Mouse (Mus musculus): Measurements from ENCODE around the gene Mpped1.

The Mpped1 gene

DNA sequence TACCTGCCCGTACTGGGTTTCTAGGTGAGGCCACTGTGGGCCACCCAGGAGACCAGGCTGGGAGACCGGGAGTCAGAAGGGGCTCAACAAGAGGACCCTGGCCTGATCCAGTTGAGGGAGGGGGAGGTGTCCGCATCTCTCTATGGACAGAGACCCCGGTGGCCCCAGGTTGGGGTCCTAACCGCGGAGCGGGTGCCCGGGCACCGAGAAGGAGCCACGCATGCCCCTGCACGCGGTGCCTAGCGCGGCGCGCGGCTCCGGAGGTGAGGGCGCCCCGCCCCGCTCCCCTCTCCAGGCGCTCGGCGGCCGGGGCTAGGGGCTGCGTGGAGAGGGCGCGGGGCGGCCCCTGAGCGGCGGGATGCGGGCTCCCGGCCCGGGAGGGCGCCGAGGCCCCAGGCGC lies at the start of gene Mpped1:
Mpped1 (plus strand) TSS at position 81 of the 400 bp plus-strand sequence.
- DNase-seq (ENCODE audit: low read depth, low spot score) = no peak

DNA sequence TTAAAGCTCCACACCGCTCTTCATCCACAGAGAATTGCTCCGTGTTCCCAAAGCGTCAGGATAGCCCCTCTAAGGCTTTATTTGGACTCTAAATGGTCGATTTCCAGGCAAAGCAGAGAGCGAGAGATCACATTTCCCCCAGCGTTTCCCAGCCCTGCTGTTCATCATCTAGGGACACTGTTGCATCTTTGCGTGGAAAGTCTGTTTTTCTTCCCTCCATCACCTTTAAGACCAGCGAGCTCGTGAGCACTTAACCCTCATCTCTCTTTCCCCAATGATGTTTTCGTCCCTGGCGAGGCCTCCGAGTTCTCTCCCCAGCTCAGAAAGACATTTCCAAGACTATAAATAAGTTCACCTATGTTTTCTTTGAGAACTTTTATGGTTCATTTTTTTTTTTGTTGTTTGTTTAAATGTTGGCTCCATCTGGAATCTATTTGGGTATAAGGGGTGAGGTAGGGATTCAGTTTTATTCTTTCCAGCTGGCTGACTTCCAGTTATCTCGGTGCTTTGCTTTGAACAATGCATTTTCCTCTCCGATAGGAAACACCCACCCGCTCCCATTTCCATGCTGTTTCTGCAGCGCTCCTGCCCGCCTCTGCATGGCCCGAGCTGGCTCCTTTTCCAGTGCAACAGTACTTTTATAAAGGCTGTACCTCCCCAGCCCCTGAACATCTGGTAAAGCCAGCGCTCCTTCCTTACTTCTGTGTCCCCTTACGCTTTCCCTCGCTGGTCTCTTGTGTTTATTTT lies 38.4 kb upstream of the Mpped1 start:
- DNase-seq (ENCODE audit: low read depth, low spot score) = peak; percentile 82

DNA sequence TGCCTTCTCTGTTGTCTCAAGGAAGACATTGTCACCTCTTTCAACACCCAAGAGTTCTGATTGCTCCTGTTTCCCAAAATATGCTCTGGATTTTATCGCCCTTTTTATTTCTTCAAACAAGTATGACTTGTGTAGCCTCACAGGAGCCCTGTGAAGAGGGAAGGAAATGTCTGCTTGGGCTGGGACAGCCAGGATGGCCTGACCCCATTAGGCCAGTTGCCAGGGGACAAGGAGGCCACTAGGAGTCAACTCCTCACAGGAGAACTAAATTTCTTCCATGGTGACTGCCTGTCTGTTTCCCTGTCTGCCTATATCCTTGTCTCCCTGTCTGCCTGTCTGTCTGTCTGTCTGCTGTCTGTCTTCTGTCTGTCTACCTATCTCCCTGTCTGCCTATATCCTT lies 37.2 kb upstream of the Mpped1 start:
- no peak for DNase-seq (ENCODE audit: low read depth, low spot score)

DNA sequence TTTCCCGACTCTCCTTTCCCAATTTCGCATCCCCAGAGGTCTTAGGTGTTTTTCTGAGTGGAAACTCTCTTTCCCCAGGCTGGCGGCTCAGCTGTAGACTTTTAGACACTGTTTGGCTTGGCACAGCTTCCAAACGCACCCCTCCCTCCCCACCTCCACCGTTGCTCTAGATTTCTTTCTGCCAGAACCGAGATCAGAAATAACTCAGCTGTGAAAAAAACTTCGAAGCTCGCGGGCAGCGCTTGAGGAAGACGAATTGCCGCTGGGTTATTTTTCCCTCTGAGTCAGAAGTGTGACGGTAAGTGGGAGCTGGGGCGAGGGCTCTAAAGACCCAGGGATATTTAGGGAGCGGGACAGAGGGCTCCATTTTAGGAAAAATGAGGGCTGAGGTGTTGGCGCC lies 33.0 kb upstream of the Mpped1 start:
- DNase-seq (ENCODE audit: low read depth, low spot score) = no peak

DNA sequence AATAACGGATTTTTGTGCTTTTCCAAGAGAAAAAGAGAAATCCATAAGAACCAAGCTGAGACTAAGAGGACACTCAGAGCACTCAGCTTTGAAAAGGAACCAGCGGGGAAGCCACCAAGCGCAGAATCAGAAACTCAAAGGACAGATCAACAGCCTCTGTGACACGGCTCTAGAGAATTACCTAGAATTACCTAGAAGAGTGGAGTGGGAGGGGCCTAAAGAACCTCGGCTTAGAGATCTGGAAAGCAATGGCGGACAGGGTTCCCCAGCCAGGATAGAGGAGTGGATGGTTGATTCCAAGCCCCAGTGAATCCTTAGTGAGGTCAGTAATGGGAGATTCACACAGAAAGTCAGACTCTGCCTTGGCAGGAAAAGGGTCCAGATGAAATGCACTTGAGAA lies 30.3 kb upstream of the Mpped1 start:
- DNase-seq (ENCODE audit: low read depth, low spot score) = no peak

DNA sequence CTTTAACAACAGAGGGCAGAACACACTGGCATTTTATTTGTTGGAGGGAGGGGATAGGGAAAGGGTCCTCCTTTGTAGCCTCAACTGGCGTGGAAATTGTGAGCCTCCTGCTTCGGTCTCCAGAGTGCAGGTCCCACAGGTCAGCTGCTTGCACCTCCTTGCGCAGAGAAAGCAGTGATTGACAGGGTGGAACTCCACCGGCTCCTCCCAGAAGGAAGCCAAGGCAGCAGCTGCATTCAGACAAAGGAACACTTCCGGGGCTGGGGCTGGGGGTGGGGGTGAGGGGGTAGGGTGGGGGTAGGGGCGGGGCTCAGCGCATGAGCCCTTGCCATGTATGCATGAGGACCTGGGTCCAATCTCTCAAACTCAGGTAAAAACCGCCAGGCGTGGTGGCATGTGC lies 29.8 kb upstream of the Mpped1 start:
- DNase-seq (ENCODE audit: low read depth, low spot score) = no peak

DNA sequence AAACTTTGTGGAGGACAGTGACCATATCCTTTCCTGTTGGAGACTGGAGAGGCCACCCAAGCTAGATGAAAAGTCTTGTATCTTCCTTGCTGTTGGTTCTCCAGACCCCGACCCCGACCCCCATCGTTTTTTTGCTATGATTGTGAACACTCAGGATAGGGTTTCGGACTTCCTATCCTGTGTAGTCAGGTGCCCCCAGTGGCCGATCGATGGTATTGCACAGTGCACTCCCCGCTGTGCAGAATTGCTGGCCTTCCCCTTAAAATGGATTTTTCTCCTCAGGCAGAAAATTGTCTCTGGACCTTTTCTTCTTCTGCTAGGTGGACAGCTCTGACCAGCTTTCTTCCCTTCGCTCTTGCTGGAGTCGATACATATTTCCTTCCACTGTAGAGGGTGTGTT lies 22.5 kb upstream of the Mpped1 start:
- DNase-seq (ENCODE audit: low read depth, low spot score) = peak; percentile 58

DNA sequence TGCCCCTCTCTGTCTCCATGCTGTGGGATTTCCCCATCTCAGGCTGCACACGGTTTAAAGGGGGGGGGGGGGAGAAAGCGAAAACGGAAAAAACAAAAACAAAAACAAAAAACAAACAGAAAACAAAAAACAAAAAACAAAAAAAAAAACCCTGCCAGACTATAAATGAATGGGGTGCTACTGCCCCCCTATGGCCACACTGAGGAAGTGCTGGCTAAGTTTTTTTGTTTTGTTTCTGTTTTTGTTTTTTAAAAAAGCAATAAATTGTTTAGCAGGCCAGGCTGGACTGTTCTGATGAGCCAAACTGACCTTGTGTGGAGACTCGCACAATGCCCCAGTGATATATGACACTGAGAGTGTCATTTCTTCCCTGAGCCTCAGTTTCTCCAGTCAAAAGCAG lies 20.3 kb upstream of the Mpped1 start:
- DNase-seq (ENCODE audit: low read depth, low spot score) = no peak

DNA sequence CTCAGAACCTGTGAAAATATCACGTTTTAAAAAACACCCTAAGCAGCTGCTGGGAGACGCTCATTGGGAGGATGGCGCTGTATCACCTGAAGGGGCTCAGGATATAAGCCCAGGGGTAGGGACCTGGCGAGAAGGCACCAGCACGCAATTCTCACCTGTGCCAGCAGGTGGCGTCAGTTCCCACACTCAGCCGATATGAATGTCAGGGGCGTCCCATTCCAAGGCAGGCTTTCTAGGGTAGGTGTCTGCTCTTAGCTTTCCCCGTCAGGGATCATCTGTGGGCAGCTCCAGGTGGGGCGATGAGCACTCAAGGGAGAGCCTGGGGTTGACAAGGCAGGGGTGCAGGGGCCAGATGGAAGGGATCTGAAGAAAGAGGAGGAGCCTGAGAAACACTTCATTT lies 18.6 kb upstream of the Mpped1 start:
- DNase-seq (ENCODE audit: low read depth, low spot score) = peak; percentile 59

DNA sequence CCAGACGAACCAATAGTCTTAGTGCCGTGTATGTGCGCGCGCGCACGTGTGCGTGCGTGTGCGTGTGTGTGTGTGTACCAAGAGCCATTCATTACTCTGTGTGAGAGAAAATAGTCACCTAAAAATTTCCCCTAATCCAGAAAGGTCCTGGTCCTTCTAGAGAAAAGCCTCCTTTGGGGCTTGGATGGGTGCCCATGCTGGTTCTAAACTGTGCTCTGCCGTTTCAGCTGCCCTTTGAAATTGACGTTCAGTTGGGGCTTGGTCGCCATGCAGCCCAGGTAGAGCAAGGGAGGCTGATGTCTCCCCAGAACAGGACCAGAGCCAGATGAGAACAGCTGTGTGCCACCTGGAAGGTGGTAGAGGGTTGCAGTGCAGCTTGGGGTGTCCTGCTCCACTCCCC lies 17.8 kb upstream of the Mpped1 start:
- no peak for DNase-seq (ENCODE audit: low read depth, low spot score)

DNA sequence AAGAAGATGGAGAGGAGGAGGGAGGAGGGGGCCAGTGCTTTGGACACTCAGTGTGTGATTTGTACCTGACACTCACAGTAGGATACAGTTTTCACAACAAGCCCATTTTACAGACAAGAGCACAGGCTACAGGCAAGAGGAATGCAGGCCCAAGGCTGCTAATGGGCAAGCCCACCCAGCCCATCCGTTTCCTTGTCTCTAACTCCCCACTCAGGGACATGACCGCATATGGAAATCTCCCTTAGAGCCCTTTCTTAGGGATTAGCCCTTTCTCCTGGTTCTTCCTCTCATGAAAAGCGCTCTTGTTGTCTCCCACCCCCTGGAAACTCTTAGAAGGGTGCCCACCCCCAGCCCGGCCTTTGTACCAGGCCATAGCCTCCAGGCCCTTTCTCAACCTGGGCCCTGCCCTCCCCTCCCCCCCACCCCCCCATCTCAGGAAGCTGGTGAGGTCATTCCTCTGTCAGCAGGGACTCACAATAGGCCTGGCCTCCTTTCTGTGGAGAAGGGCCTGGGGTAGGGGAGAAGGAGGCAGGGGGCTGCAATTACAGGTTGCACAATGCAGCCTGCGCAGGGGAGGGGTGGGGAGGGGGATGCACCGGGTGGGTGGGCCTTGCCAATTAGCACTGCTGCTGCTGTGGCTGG lies 13.8 kb upstream of the Mpped1 start:
- DNase-seq (ENCODE audit: low read depth, low spot score) = peak; percentile 33

DNA sequence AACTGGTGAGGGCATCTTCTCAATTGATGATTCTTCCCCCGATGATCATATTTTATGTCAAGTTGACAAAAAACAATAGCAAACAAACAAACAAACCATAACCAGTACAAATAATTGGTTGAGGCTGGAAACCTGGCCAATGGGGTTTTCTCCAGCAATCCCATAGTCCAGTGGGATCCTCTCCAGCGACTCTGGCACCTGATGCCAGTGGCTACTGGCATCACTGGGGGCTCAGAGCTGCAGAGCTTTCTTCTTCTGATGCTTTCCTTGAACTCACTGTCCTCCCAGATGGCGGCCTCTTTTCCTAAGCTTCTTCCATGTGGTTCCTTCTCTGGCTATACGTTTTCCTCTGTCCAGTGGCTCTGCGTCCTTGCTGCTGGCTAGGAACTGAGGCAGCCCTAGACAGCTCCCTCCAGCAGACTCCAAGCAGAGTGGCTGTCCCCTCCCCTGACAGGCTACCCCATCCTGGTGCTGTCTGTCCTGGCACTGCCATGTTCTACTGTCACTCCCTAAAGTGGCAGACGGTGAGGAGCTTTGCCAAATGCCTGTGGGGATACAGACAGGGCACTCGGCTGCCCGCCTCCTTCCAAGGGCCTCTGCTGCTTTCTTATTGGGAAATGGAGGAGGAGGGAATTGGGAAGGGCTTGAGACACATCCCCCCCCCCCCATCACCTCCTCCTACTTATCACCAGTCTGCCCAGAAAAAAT lies 7.8 kb upstream of the Mpped1 start:
- DNase-seq (ENCODE audit: low read depth, low spot score) = no peak

DNA sequence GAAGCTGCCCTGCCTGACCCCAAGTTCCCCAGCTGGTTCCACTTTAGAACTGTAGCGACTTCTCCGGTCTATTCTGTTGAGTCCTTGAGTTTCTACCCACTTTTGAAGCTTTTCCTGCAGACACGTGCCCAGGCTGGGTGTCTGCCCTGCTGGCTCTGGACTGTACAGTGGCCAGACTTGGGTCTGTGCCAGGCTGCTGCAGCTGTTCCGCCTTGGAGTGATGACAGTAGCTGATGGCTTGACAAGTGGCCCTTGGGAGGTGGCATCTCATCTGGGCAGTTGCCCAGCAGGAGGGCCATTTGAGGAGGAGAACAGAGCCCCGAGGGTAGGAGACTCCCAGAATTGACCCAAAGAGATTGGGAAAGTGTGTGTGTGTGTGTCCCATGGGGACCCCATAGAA lies 6.8 kb upstream of the Mpped1 start:
- DNase-seq (ENCODE audit: low read depth, low spot score) = no peak

DNA sequence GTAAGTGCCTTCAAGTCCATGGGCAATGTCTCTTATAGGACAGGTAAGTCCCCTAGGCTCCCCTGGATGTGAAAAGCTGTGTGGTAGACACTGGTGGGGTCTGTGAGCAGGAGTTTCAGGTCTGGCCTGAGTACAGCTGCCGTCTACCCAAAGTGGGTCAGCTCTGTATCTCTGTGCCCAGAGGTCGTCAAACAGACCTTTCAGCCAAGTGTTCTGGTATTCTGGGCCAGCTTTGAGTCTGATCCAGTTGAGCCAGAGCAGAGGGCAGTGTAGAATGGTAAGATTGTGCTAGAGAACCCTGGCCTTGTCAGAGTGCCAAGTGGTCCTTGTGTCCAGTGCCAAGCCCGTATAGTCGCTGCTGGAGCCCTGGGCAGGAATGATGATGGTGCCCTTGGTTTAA lies 6.3 kb upstream of the Mpped1 start:
- no peak for DNase-seq (ENCODE audit: low read depth, low spot score)

DNA sequence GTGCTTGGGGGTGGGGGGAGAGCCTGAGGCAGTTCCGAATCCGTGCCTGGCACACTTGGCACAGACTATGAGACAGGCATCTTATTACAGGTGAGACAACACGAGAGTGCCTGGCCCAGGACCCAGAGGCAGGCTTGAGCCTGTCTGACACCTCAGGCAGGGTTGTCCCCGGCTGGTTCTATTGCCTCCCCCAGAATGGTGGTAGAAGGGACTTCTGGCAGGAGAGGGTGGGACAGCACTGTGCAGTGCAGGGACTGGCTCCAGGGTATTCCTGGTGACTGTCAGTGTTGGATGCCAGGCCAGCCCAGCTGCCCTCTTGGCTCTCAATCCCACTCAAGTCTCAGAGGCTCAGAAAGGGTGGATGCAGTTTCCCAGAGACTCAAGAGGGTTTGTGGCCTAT lies 4.3 kb upstream of the Mpped1 start:
- DNase-seq (ENCODE audit: low read depth, low spot score) = no peak

DNA sequence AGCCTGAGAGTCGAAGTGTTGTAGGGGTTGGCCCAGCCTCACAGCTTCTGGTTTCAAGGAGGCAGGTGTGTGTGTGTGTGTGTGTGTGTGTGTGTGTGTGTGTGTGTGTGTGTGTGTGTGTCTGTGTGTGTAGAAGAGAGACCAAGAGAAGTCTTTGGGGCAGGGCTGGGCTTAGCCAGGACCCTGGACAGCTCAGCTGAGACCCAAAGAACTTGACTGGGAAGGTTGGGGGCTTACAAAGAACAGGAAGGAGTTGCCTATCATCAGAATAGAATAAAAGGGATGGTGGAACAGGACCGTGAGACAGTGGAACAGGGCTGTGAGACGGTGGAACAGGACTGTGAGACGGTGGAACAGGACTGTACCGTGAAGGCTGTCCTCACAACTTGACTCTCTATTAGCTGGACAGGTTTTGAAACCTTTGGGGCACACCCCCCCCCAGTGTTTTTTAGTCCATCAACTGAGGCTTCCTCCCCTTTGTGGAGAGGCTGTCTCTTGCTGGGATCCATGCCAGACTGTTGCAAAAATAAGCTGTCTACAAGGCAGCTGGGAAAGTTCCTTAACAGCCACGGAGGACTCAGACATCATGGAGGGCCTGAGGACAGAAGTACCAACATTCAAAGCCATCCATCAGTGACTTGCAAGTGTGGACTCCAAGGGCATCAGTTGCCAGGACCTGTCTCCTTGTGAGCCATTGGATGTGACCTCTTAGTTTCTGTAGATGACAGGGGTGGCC lies 2.8 kb upstream of the Mpped1 start:
- DNase-seq (ENCODE audit: low read depth, low spot score) = no peak

DNA sequence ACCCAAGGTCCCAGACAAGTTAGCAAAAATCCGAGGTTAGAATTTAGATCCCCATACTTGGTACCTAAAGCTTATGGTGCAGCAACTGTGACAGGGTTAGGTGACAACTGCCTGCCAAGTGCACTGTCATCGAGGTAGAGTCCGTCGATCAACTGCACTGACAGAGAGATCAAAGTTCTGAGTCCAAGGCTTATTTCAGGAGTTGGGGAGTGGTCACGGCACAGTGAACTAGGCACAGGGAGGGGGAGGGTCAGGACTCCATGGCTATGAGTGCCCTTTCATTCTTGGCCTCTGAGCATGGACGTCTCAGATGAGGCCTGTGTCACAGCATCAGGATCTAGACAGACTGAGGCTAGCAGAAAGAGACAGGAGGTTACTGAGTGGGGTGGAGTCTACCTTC lies 1.8 kb upstream of the Mpped1 start:
- no peak for DNase-seq (ENCODE audit: low read depth, low spot score)

DNA sequence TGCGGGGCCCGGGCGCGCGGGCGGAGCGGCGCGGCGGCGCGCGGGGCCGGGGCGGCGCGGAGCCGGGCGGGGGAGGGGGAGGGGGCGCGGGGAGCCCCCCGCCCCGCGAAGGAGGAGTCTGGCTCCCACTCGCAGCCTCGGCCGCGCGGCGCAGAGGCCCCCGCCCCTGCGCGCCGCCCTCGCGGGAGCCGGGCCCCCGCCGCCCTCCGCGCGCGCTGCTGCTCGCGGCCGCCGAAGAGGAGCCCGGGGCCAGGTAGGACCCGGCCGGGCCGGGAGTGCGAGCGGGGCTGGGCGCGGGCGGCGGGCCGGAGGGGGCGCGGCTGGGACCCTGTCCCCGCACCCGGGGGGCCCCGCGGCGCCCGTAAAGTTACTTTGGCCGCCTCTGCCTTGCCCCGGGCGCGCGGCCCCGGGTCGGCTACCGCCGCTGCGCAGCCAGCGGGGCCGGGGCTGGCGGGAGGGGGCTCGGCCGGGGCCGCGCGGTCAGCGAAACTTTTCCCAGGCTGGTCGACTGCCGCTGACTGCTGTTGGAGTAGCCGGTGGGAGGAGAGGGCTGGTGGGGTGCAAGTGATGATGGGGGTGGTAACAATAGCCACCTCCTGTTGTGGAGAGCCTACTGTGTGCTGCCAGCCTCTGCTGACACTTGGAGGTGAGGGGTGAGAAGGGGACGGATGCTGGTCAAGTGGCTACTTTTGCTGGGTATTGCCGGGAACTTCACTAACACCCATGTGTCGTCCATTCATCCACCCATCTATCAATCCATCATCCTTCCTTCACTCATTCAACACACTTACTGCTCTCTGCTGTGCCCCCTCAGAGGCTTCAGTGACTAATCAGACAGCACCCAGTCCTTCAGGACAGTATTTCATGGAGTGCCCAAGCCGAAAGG lies 831 bp downstream of the Mpped1 start:
- no peak for DNase-seq (ENCODE audit: low read depth, low spot score)

DNA sequence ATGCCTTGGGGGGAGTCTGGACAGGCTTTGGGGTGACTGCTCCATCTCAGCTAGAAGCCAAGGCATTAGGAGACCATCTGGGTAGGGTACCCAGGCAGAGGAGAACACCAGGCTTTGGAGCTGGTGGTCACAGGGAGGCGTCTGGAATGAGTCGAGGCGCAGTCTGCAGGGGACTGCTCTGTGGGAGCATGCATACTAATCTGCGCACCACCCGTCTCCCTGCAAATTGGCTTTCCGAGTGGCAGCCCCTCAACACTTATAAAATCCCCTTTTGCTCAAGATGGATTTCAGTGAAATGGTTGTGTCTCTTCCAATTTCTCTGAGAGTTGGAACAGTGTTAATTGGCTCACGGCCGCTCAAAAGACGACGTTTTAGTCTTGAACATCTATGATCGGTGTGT lies 2.0 kb downstream of the Mpped1 start:
- DNase-seq (ENCODE audit: low read depth, low spot score) = no peak

DNA sequence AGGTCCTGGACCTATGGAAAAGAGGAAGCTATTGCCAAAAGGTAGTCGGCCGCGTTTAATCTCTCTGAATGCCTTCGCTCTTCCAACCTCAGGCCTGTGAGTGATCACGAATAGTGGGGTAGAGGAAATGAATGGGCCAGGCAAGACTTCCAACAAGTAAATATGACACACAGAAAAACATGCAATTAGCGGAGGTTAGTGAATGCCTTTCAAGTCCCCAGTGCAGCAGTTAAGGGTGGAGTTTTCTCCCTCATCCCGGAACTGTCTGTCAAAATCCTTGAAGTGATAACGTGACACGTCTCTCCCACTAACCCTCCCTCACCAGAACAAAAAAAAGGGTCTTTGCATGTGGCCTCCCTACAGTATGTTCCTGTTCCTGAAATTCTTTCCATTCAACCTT lies 3.0 kb downstream of the Mpped1 start:
- no peak for DNase-seq (ENCODE audit: low read depth, low spot score)

DNA sequence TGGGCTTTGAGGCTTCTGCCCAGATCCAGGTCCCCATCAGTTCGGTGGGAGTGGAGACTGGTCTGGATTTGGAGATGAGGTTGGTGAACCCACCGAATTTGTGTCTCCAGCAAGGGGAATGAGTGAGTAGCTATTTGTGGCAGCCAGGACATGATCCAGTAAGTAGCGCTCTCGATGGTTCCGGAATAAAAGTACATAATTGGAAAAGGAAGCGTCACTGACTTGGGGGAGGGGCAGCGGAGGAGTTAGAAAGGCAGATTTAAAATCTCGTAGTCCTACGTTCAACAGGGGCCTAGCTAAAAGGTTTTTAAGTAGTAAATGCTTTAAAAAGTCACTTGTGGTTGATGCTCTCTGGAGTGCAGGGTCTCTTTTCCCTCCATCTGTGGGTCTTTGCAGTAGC lies 5.5 kb downstream of the Mpped1 start:
- DNase-seq (ENCODE audit: low read depth, low spot score) = no peak

Data from forelimb bud, embryonic 11.5 days (tissue).